Mouse (Mus musculus) hematopoietic multipotent progenitor cell, adult 10-12 weeks (in vitro differentiated cells): ENCODE results near the gene Sarnp. TPM values are rescaled to one million over a fixed set of nuclear protein-coding genes. Genes with fewer than 3 reads are reported as not detected.

Source experiments
- polyA plus RNA-seq: library from polyadenylated mRNA; stranded (reverse); fragments of >175 nt; gene quantifications from 2 replicates; pipeline ENCODE4 v1.2.3, GENCODE M21; 2012; ENCODE audit warnings: low replicate concordance

Gene Sarnp
- polyA plus RNA-seq, result 1.8 and 18.2 TPM in 2 replicates

GRCm38 (mm10) chr10:128817033-128817432 lies at the start of gene Sarnp:
Sarnp (plus strand) TSS chr10:128817333.

GRCm38 (mm10) chr10:128790398-128791124 lies 26.6 kb upstream of the Sarnp start, which contains the start of gene Mmp19:
Mmp19 (plus strand) TSS chr10:128790910.

GRCm38 (mm10) chr10:128803771-128804270 lies 13.3 kb upstream of the Sarnp start, which contains the start of gene Dnajc14:
Dnajc14 (plus strand) TSS chr10:128804062.

GRCm38 (mm10) chr10:128804271-128805091 lies 12.7 kb upstream of the Sarnp start, which contains the start of gene Tmem198b:
Tmem198b (minus strand) TSS chr10:128804370.

GRCm38 (mm10) chr10:128821358-128822056 lies 4.4 kb downstream of the Sarnp start, which contains the start of gene Ormdl2:
Ormdl2 (minus strand) TSS chr10:128821645.

GRCm38 (mm10) chr10:128891296-128892094 lies 74.4 kb downstream of the Sarnp start, which contains the start of gene Gdf11:
Gdf11 (minus strand) TSS chr10:128891718.

GRCm38 (mm10) chr10:128900698-128901097 lies 83.6 kb downstream of the Sarnp start, which contains the start of gene Cd63:
Cd63 (plus strand) TSS chr10:128900989.

GRCm38 (mm10) chr10:128922822-128923012 lies 105.6 kb downstream of the Sarnp start, which contains the start of gene Rdh5:
Rdh5 (minus strand) TSS chr10:128922888.

GRCm38 (mm10) chr10:128923935-128924334 lies 106.8 kb downstream of the Sarnp start, which contains the start of gene Bloc1s1:
Bloc1s1 (minus strand) TSS chr10:128924035.

Other genes starting within 250 kb of the Sarnp start
- gene Erbb3, start 227.7 kb upstream of the Sarnp start, polyA plus RNA-seq, result 1.8 TPM in 2 replicates
- 309 and 4,118 TPM in 2 replicates for gene Rps26, start 190.6 kb upstream of the Sarnp start, polyA plus RNA-seq
- 3.9 and 4.3 TPM in 2 replicates for gene Ikzf4, start 171.3 kb upstream of the Sarnp start, polyA plus RNA-seq
- gene Suox, start 143.3 kb upstream of the Sarnp start, polyA plus RNA-seq, result 1.3 and 4.4 TPM in 2 replicates
- gene Rab5b, start 121.1 kb upstream of the Sarnp start, polyA plus RNA-seq, result 31.8 and 41.9 TPM in 2 replicates
- gene Pmel, start 113.1 kb upstream of the Sarnp start, polyA plus RNA-seq, result 0.13 TPM in 1 of 2 replicates, not detected in the other
- 14.0 and 16.9 TPM in 2 replicates for gene Cdk2, start 112.3 kb upstream of the Sarnp start, polyA plus RNA-seq
- gene Dgka, start 72.5 kb upstream of the Sarnp start, polyA plus RNA-seq, result 43.6 and 56.3 TPM in 2 replicates
- gene Pym1, start 69.4 kb upstream of the Sarnp start, polyA plus RNA-seq, result 183 and 229 TPM in 2 replicates
- gene Mmp19, start 26.4 kb upstream of the Sarnp start, polyA plus RNA-seq, result 0.37 and 0.57 TPM in 2 replicates
- 16.7 and 31.8 TPM in 2 replicates for gene Dnajc14, start 13.3 kb upstream of the Sarnp start, polyA plus RNA-seq
- 4.1 TPM in 2 replicates for gene Tmem198b, start 13.0 kb upstream of the Sarnp start, polyA plus RNA-seq
- 3.1 and 13.9 TPM in 2 replicates for gene Ormdl2, start 4.3 kb downstream of the Sarnp start, polyA plus RNA-seq
- 9.6 and 15.8 TPM in 2 replicates for gene Gdf11, start 74.4 kb downstream of the Sarnp start, polyA plus RNA-seq
- gene Cd63, start 83.7 kb downstream of the Sarnp start, polyA plus RNA-seq, result 2.3 and 2.7 TPM in 2 replicates
- 11.4 and 14.3 TPM in 2 replicates for gene Rdh5, start 105.6 kb downstream of the Sarnp start, polyA plus RNA-seq
- gene Bloc1s1, start 106.7 kb downstream of the Sarnp start, polyA plus RNA-seq, result 58.6 and 185 TPM in 2 replicates
- 2.5 and 5.2 TPM in 2 replicates for gene Itga7, start 116.5 kb downstream of the Sarnp start, polyA plus RNA-seq
- gene Mettl7b, start 143.7 kb downstream of the Sarnp start, polyA plus RNA-seq, result not detected in 2 replicates
- not detected in 2 replicates for gene Olfr9, start 172.1 kb downstream of the Sarnp start, polyA plus RNA-seq
- not detected in 2 replicates for gene Olfr763, start 193.5 kb downstream of the Sarnp start, polyA plus RNA-seq
- gene Olfr764-ps1, start 222.6 kb downstream of the Sarnp start, polyA plus RNA-seq, result not detected in 2 replicates
- not detected in 2 replicates for gene Olfr765, start 232.7 kb downstream of the Sarnp start, polyA plus RNA-seq